Comparison of ENCODE assay signal across 13 mouse cellular contexts in genomic region chr2:144525856-144526255, GRCm38 (mm10). TPM values are rescaled to one million over a fixed set of nuclear protein-coding genes. Genes with fewer than 3 reads are reported as not detected.
DNase-seq lines count a peak whose midpoint lies in the region; ATAC-seq and TF ChIP-seq lines count a peak whose summit lies in the region.
"Had no signal": no experiment of that assay in that cellular context is flagged by ENCODE, and none has a peak within 500 bp of the region (broad histone marks: within the 10 kb centered on the region; RNA-seq: fewer than 3 reads in every experiment).

No protein-coding gene starts in this region.

- intact Hi-C loops in heart, adult 2 months (cut with DNase I) = loop anchor here (2.0 to 10.0 kb wide), 3 partner anchors 31 to 161 kb away; partner anchors contain the start of genes Kat14, Pet117 and Sec23b

- no peak overlapping the region for H3K4me3 ChIP-seq in heart, adult 2 months
- no peak overlapping the region for H3K4me3 ChIP-seq in CH12.LX (replicated peaks in 1 of 3; ENCODE audit: low read depth in 2 of 3, low read length in 2 of 3, poor library complexity in 1 of 3)
- H3K4me3 ChIP-seq in hindbrain, embryonic 12.5 days = no peak overlapping the region
- H3K4me3 ChIP-seq in neural tube, embryonic 15.5 days (replicated peaks) = peak overlapping the region; percentile 97
- H3K4me3 ChIP-seq: embryonic facial prominence, embryonic 13.5 days; stomach, embryonic 15.5 days had no signal

- H3K27ac ChIP-seq in heart, adult 2 months = no peak overlapping the region
- no peak overlapping the region for H3K27ac ChIP-seq in CH12.LX (ENCODE audit: insufficient read depth, low read depth)
- H3K27ac ChIP-seq in hindbrain, embryonic 12.5 days = no peak overlapping the region
- H3K27ac ChIP-seq in neural tube, embryonic 15.5 days (replicated peaks) = no peak overlapping the region
- H3K27ac ChIP-seq: embryonic facial prominence, embryonic 13.5 days; stomach, embryonic 15.5 days had no signal

- H3K9me3 ChIP-seq in CH12.LX (replicated peaks; ENCODE audit: low read length) = no peaks in the 10 kb centered on the region
- no peaks in the 10 kb centered on the region for H3K9me3 ChIP-seq in hindbrain, embryonic 12.5 days (replicated peaks)
- H3K9me3 ChIP-seq in neural tube, embryonic 15.5 days (replicated peaks) = no peaks in the 10 kb centered on the region
- H3K9me3 ChIP-seq: embryonic facial prominence, embryonic 13.5 days; stomach, embryonic 15.5 days had no signal

- H3K27me3 ChIP-seq in heart, adult 2 months (ENCODE audit: control insufficient read depth, insufficient read depth, low read length) = no peaks in the 10 kb centered on the region; the same call in 1 of the 2 replicates
- peaks cover 22% of the 10 kb centered on the region for H3K27me3 ChIP-seq in CH12.LX (replicated peaks)
- 0 out of 2 replicates have a peak, but pooled peaks cover 2% of the 10 kb centered on the region for H3K27me3 ChIP-seq in hindbrain, embryonic 12.5 days
- H3K27me3 ChIP-seq in neural tube, embryonic 15.5 days (replicated peaks) = no peaks in the 10 kb centered on the region

- DNase-seq in heart, adult 11 months = peak; percentile 79
- DNase-seq in heart, adult 2 months = no peak
- DNase-seq in CH12.LX (ENCODE audit: extremely low read depth) = peak; percentile 21
- no peak for DNase-seq in embryo, embryonic 11 days
- no peak for DNase-seq in lung, postnatal 10 days
- DNase-seq in heart, adult 9 months (ENCODE audit: low spot score in 2 of 2) = no peak
- DNase-seq: kidney, postnatal 10 days; lung, postnatal 14 days had no signal

- H3K4me2 ChIP-seq in CH12.LX (ENCODE audit: insufficient read depth, low read depth, poor library complexity, severe bottlenecking) = peak overlapping the region; percentile 33; the same call in 1 of the 2 replicates
- H3K4me2 ChIP-seq in hindbrain, embryonic 12.5 days (replicated peaks) = peak overlapping the region; percentile 88; the same call in 1 of the 2 replicates
- peak overlapping the region; percentile 84 for H3K4me2 ChIP-seq in neural tube, embryonic 15.5 days
- H3K4me2 ChIP-seq: stomach, embryonic 15.5 days had no signal

- H3K36me3 ChIP-seq in heart, adult 2 months (ENCODE audit: control insufficient read depth, insufficient read depth, low read length) = no peaks in the 10 kb centered on the region; the same call in 1 of the 2 replicates
- H3K36me3 ChIP-seq in CH12.LX (replicated peaks in 1 of 2; ENCODE audit: control insufficient read depth in 1 of 2, insufficient read depth in 1 of 2, low read length in 1 of 2) = peaks cover 0 to 20% of the 10 kb centered on the region in 2 experiments
- no peaks in the 10 kb centered on the region for H3K36me3 ChIP-seq in hindbrain, embryonic 12.5 days
- peaks cover 17% of the 10 kb centered on the region for H3K36me3 ChIP-seq in neural tube, embryonic 15.5 days
- H3K36me3 ChIP-seq: stomach, embryonic 15.5 days had no signal

- H3K4me1 ChIP-seq in heart, adult 2 months (ENCODE audit: control insufficient read depth, insufficient read depth, low read length) = peaks cover 1% of the 10 kb centered on the region; the same call in 1 of the 2 replicates
- H3K4me1 ChIP-seq in CH12.LX (ENCODE audit: control insufficient read depth in 1 of 2, insufficient read depth in 2 of 2) = peaks cover 5 to 21% of the 10 kb centered on the region in 2 experiments
- H3K4me1 ChIP-seq in hindbrain, embryonic 12.5 days = peaks cover 17% of the 10 kb centered on the region
- H3K4me1 ChIP-seq in neural tube, embryonic 15.5 days = peaks cover 21% of the 10 kb centered on the region

- ATAC-seq in hindbrain, embryonic 12.5 days (ENCODE audit: low FRiP score) = no peak
- no peak for ATAC-seq in neural tube, embryonic 15.5 days (ENCODE audit: low FRiP score)
- ATAC-seq: CD4-positive, CD25-positive, alpha-beta regulatory T cell, adult 4 months had no signal

- no peak for TF ChIP-seq RAD21 in CH12.LX (IDR thresholded peaks at IDR 0.05; ENCODE audit: low read depth, low read length)

- 0 out of 2 replicates have a peak, but pooled peaks cover 2% of the 10 kb centered on the region for H3K79me2 ChIP-seq in heart, adult 2 months (replicated peaks; ENCODE audit: control insufficient read depth, insufficient read depth, low read length)
- peaks cover 15% of the 10 kb centered on the region for H3K79me2 ChIP-seq in CH12.LX (replicated peaks; ENCODE audit: control insufficient read depth, extremely low read depth, insufficient read depth, poor library complexity, severe bottlenecking)

- TF ChIP-seq EP300 in heart, adult 2 months (IDR thresholded peaks at IDR 0.05; ENCODE audit: insufficient read depth, low read depth, low read length) = no peak
- TF ChIP-seq EP300 in CH12.LX (IDR thresholded peaks at IDR 0.05; ENCODE audit: low read length) = no peak

- TF ChIP-seq CTCF in heart, adult 2 months (IDR thresholded peaks at IDR 0.05) = no peak
- TF ChIP-seq CTCF in CH12.LX (conservative IDR thresholded peaks at IDR 0.05 in 1 of 2, IDR thresholded peaks at IDR 0.05 in 1 of 2; ENCODE audit: low read depth in 2 of 2, low read length in 2 of 2) = no peak

- 54% methylated on average over 10 of the region's 10 CpGs for WGBS in heart, adult 2 months
- 53% methylated on average over 10 of the region's 10 CpGs for WGBS in hindbrain, embryonic 12.5 days
- WGBS in neural tube, embryonic 15.5 days = 44% methylated on average over 10 of the region's 10 CpGs

- in situ Hi-C loops in CH12.LX (cut with MboI; ENCODE audit: low pct_ligation_motif_present, low pct_unique_long_range_greater_than_20kb, low sequenced_read_pairs) = no loop called here

- no peak overlapping the region for H3K9ac ChIP-seq in heart, adult 2 months (ENCODE audit: low read depth, low read length)
- no peak overlapping the region for H3K9ac ChIP-seq in CH12.LX (ENCODE audit: insufficient read depth, low read depth)
- H3K9ac ChIP-seq in hindbrain, embryonic 12.5 days = no peak overlapping the region
- no peak overlapping the region; the same call in 1 of the 2 replicates for H3K9ac ChIP-seq in neural tube, embryonic 15.5 days (replicated peaks)
- H3K9ac ChIP-seq: embryonic facial prominence, embryonic 13.5 days; stomach, embryonic 15.5 days had no signal

- dilution Hi-C loops in CH12.LX (cut with MboI; ENCODE audit: extremely low pct_ligation_motif_present, extremely low pct_unique_long_range_greater_than_20kb, low sequenced_read_pairs) = no loop called here

- no peak for TF ChIP-seq POLR2A in heart, adult 2 months (IDR thresholded peaks at IDR 0.05; ENCODE audit: insufficient read depth, low read depth, low read length)
- no peak for TF ChIP-seq POLR2A in CH12.LX (IDR thresholded peaks at IDR 0.05; ENCODE audit: low read depth, low read length)

TF ChIP-seq in CH12.LX, 34 proteins besides CTCF, POLR2A, EP300 and RAD21 (continues in another document):
- TF ChIP-seq ZMIZ1 (IDR thresholded peaks at IDR 0.05; ENCODE audit: low read depth, low read length) (no peak), SMC3 (IDR thresholded peaks at IDR 0.05; ENCODE audit: low read depth, low read length) (no peak), MEF2A (IDR thresholded peaks at IDR 0.05; ENCODE audit: borderline replicate concordance, low read depth, low read length) (no peak), GABPA (IDR thresholded peaks at IDR 0.05; ENCODE audit: insufficient replicate concordance, low read depth, low read length) (no peak), IRF4 (IDR thresholded peaks at IDR 0.05; ENCODE audit: low read depth, low read length) (no peak), PAX5 (IDR thresholded peaks at IDR 0.05; ENCODE audit: low read length) (no peak), NRF1 (IDR thresholded peaks at IDR 0.05; ENCODE audit: low read depth, low read length) (peak; percentile 46), JUND (conservative IDR thresholded peaks at IDR 0.05; ENCODE audit: low read depth, low read length) (no peak), TBP (conservative IDR thresholded peaks at IDR 0.05; ENCODE audit: low read depth, low read length) (no peak), E2F4 (IDR thresholded peaks at IDR 0.05; ENCODE audit: insufficient replicate concordance, low read depth, low read length) (no peak), MAFK (IDR thresholded peaks at IDR 0.05; ENCODE audit: insufficient replicate concordance, low read length) (no peak), ZKSCAN1 (IDR thresholded peaks at IDR 0.05; ENCODE audit: borderline replicate concordance, low read depth, low read length) (no peak)

RNA-seq across cellular contexts. Expression of gene Dzank1, which starts 1.4 kb away (rescaled TPM):
- under 1 TPM; 0.63 to 0.66 TPM for total RNA-seq in heart, adult 2 months (2021)
- 0.49 and 0.76 TPM in 2 replicates for polyA plus RNA-seq in heart, adult 2 months (2012; rRNA removed)
- 0.04 and 0.08 TPM in 2 replicates for total RNA-seq in CH12.LX (2012; rRNA removed)
- 0.04 and 0.08 TPM in 2 replicates for total RNA-seq in CH12.LX (2014; rRNA removed)
- polyA plus RNA-seq in CH12.LX (2012; ENCODE audit: insufficient read length, low read depth) = 0.29 and 0.34 TPM in 2 replicates
- 5.4 and 5.8 TPM in 2 replicates for polyA plus RNA-seq in hindbrain, embryonic 12.5 days (2016; fragmentation: Nextera tagmentation; extraction: Ambion mirVana)
- polyA plus RNA-seq in neural tube, embryonic 15.5 days (2015; fragmentation: Nextera tagmentation; extraction: Ambion mirVana) = 17.2 and 17.5 TPM in 2 replicates

RNA-seq across cellular contexts. Expression of gene Polr3f, which starts 1.7 kb away (rescaled TPM):
- 10 to 100 TPM; 10.4 to 12.1 TPM for total RNA-seq in heart, adult 2 months (2021)
- polyA plus RNA-seq in heart, adult 2 months (2012; rRNA removed) = 4.0 and 8.8 TPM in 2 replicates
- total RNA-seq in CH12.LX (2012; rRNA removed) (15.8 and 18.5 TPM in 2 replicates), CH12.LX (2014; rRNA removed) (28.5 and 31.9 TPM in 2 replicates)
- polyA plus RNA-seq in CH12.LX (2012; ENCODE audit: insufficient read length, low read depth) = 20.2 and 23.2 TPM in 2 replicates
- 35.4 and 38.5 TPM in 2 replicates for polyA plus RNA-seq in hindbrain, embryonic 12.5 days (2016; fragmentation: Nextera tagmentation; extraction: Ambion mirVana)
- 22.5 and 23.2 TPM in 2 replicates for polyA plus RNA-seq in neural tube, embryonic 15.5 days (2015; fragmentation: Nextera tagmentation; extraction: Ambion mirVana)

RNA-seq across cellular contexts. Expression of gene Rbbp9, which starts 24.8 kb away (rescaled TPM):
- total RNA-seq in heart, adult 2 months (2021) = 10 to 100 TPM; 10.4 to 12.1 TPM
- polyA plus RNA-seq in heart, adult 2 months (2012; rRNA removed) = 7.3 and 11.0 TPM in 2 replicates
- 0.13 and 0.17 TPM in 2 replicates for total RNA-seq in CH12.LX (2012; rRNA removed)
- 0.42 and 0.57 TPM in 2 replicates for total RNA-seq in CH12.LX (2014; rRNA removed)
- polyA plus RNA-seq in CH12.LX (2012; ENCODE audit: insufficient read length, low read depth) = 0.11 and 0.14 TPM in 2 replicates
- polyA plus RNA-seq in hindbrain, embryonic 12.5 days (2016; fragmentation: Nextera tagmentation; extraction: Ambion mirVana) = 54.4 and 60.0 TPM in 2 replicates
- polyA plus RNA-seq in neural tube, embryonic 15.5 days (2015; fragmentation: Nextera tagmentation; extraction: Ambion mirVana) = 49.4 and 50.1 TPM in 2 replicates

RNA-seq across cellular contexts. Expression of gene Sec23b, which starts 30.2 kb away (rescaled TPM):
- total RNA-seq in heart, adult 2 months (2021) = 10 to 100 TPM; 22.9 to 23.9 TPM
- polyA plus RNA-seq in heart, adult 2 months (2012; rRNA removed) = 18.4 and 28.3 TPM in 2 replicates
- total RNA-seq in CH12.LX (2012; rRNA removed) = 98.5 and 110 TPM in 2 replicates
- total RNA-seq in CH12.LX (2014; rRNA removed) = 99.0 and 103 TPM in 2 replicates
- polyA plus RNA-seq in CH12.LX (2012; ENCODE audit: insufficient read length, low read depth) = 77.7 and 95.4 TPM in 2 replicates
- polyA plus RNA-seq in hindbrain, embryonic 12.5 days (2016; fragmentation: Nextera tagmentation; extraction: Ambion mirVana) = 96.5 and 101 TPM in 2 replicates
- polyA plus RNA-seq in neural tube, embryonic 15.5 days (2015; fragmentation: Nextera tagmentation; extraction: Ambion mirVana) = 61.2 and 66.0 TPM in 2 replicates

Comparison
In these comparisons a context has a peak if more than half of its experiments do, and no peak if none do; other contexts are left out.
1. DNase-seq: peak in heart, adult 11 months (single experiment) and CH12.LX (single experiment); none in heart, adult 2 months (0 of 2), embryo, embryonic 11 days (single experiment), lung, postnatal 10 days (single experiment) and heart, adult 9 months (0 of 2).
2. H3K4me2 ChIP-seq: peak in every context shown above with its lines; median percentile 88 in hindbrain, embryonic 12.5 days; 84 in neural tube, embryonic 15.5 days; 33 in CH12.LX.